21 mouse cellular contexts compared by ENCODE assay signal in the genomic region with DNA sequence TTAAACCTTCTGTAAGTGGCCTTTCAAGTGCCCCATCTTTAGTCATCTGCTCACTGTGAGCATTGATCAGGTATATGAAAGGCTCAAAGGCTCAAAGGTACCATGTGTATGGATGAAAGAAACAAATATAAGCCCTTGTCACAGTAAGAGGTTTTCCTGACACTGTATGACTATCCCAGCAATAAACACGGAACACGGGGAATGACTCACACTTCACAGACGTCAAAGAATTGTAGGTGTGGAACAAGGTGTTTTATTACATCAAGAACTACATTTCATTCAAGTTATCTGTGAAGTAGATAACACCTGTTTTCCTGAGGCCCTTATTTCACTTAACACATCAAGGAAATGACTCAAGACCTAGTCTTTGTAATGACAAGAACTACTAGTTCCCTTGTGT.
"Had no signal": no experiment of that assay in that cellular context is flagged by ENCODE, and none has a peak within 500 bp of the region (broad histone marks: within the 10 kb centered on the region; RNA-seq: fewer than 3 reads in every experiment).

No protein-coding gene starts in this region.

- H3K27me3 ChIP-seq: lung, embryonic 15.5 days; midbrain, embryonic 12.5 days; neural tube, embryonic 13.5 days; neural tube, embryonic 15.5 days had no signal

- DNase-seq: liver, postnatal 0 days; lung, adult 2 months; lung, postnatal 14 days; lung, postnatal 36 days; midbrain, embryonic 14.5 days; retina, postnatal 1 day; right cerebral cortex, adult 18-20 months; right cerebral cortex, postnatal 25 days; right cerebral cortex, postnatal 4 days; spleen, adult 18-20 months; thymus, adult 2 months; thymus, postnatal 36 days had no signal

- H3K4me2 ChIP-seq: lung, embryonic 15.5 days; midbrain, embryonic 12.5 days; neural tube, embryonic 13.5 days; neural tube, embryonic 15.5 days had no signal

- ATAC-seq: liver, postnatal 0 days; lung, postnatal 0 days; midbrain, embryonic 16.5 days had no signal

- H3K4me3 ChIP-seq: lung, embryonic 15.5 days; midbrain, embryonic 10.5 days; midbrain, embryonic 12.5 days; myocyte; neural tube, embryonic 13.5 days; neural tube, embryonic 15.5 days had no signal

- H3K4me1 ChIP-seq: lung, embryonic 15.5 days; midbrain, embryonic 10.5 days; midbrain, embryonic 12.5 days; neural tube, embryonic 13.5 days; neural tube, embryonic 15.5 days had no signal

- H3K36me3 ChIP-seq: lung, embryonic 15.5 days; midbrain, embryonic 10.5 days; midbrain, embryonic 12.5 days; neural tube, embryonic 13.5 days; neural tube, embryonic 15.5 days had no signal

- H3K27ac ChIP-seq: lung, embryonic 15.5 days; macrophage; midbrain, embryonic 10.5 days; midbrain, embryonic 12.5 days; neural tube, embryonic 13.5 days; neural tube, embryonic 15.5 days had no signal

- H3K9ac ChIP-seq: liver, postnatal 0 days; lung, embryonic 15.5 days; midbrain, embryonic 12.5 days; neural tube, embryonic 13.5 days; neural tube, embryonic 15.5 days had no signal

- H3K9me3 ChIP-seq: lung, embryonic 15.5 days; midbrain, embryonic 10.5 days; midbrain, embryonic 12.5 days; neural tube, embryonic 13.5 days; neural tube, embryonic 15.5 days had no signal
